Mouse (Mus musculus): ENCODE data around the gene Thsd7b.
"Not testable (repeated sequence)": the region's sequence is repeated elsewhere in the genome, so short reads cannot be mapped to it uniquely, and the experiment has no call there.

The Thsd7b gene

DNA sequence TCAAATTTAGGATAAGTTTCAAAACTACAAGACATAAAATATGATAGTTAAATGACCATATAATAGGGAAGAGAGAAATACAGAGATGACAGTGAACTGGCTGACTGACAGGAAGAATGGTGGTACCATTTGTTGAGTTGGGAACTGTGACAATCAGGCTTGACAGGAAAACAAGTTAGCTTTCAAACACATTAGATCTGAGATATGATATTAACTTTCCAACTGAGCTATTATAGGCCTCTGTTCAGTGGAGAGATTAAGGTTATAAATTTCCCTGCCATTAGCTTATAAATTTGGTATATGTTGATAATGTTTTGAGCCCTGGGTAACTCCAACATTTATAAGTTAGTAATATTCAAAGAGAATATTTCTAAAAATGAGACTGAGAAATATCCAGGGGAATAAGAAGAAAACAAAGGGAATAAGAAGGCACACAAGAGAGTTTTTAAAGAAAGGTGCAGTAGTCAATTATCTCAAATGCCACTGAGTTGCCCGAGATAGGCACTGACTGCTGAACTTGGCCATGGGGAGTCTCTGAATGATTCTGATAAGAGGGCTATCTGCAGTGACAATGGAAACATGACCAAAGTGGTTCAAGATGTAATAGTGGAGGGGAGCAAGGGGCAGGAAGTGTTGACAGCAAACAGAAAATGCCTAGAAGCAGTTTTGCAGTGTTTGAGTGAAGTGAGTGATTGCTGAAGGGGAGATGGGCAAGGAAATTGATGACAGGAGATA, 839.6 kb downstream of the Thsd7b start:
- peak; percentile 72 for DNase-seq (ENCODE audit: low read depth)

DNA sequence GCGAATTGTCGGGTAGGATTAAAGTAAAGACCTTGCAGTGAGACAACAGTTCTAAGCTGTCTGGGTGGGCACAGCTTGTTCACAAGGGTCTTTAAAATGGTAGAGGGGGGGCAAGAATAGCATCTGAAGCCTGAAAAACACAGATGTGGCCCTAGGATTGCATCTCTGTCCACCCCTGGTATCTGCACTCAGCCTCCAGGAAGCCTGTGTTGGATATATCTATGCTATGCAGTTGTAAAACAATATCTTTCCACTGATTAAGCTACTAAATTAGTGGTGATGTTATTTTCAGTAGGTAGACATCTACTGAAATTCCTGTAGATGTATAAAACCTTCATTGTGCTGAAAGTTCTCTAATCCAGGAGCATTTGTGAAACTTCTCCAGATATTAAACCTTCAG, 840.4 kb downstream of the Thsd7b start:
- peak; percentile 19 for DNase-seq (ENCODE audit: low read depth)

DNA sequence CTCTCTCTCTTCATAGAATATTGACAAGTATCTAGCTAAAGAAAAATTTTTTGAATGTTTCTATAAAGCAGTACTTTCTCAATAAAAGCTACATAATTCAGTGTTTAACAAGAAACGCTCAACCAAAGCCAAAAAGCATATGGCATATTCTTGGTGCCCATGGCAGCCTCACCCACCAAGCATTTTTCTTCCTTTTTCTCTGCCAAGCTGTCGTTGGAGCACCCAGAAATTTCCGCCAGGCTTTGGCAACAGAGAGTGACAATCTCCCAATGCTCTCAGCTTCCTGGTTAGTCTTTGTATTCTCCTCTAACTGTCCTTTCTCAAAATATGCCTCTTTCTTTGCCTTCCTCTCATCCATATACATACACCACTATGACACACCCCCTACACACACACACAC, 857.8 kb downstream of the Thsd7b start:
- DNase-seq (ENCODE audit: low read depth): no peak

DNA sequence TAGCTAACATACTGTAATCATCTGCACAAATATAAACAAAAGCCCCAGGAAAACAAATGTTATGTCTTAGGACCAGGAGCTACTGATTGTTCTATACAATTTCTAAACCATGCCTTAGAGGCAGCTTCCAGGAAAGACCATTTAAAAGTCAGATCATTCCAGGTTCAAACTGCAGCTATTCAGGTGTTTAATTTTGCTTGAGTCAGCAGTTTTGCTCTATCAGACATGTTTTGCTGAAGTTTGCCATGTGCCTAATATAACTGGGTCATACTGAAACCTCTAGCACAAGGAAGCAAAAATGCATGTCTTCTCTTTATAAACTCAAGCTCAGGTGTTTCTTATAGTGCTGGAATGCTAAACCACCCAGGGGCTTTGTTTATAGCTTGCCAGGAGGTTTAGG, 893.1 kb downstream of the Thsd7b start:
- DNase-seq (ENCODE audit: low read depth): no peak

DNA sequence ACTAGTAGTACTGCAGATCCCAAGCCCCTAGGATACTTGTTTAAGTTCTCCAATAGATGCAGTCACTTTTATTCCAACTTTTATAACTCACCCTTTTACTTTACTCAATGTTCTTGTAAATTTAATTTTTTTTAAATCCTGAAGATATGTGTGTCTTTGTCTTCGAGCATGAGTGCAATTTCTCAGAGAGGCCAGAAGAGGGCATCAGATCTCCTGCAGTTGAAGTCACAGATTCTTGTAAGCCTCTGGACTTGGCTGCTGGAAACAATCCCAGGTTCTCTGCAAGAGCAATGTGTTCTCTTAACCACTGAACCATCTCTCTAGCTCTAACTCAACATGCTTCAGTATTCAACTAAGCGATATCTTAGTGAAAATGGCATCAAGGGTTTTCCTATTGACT, 894.2 kb downstream of the Thsd7b start:
- peak; percentile 15 for DNase-seq (ENCODE audit: low read depth)

- DNase-seq (ENCODE audit: low read depth): no peak
Observed at GRCm38 (mm10) chr1:130169875-130170274, 896.8 kb downstream of the Thsd7b start.

GRCm38 (mm10) chr1:130170290-130170689, 897.2 kb downstream of the Thsd7b start:
- no peak for DNase-seq (ENCODE audit: low read depth)

GRCm38 (mm10) chr1:130186836-130187235, 913.7 kb downstream of the Thsd7b start:
- DNase-seq (ENCODE audit: low read depth): not testable (repeated sequence)

DNA sequence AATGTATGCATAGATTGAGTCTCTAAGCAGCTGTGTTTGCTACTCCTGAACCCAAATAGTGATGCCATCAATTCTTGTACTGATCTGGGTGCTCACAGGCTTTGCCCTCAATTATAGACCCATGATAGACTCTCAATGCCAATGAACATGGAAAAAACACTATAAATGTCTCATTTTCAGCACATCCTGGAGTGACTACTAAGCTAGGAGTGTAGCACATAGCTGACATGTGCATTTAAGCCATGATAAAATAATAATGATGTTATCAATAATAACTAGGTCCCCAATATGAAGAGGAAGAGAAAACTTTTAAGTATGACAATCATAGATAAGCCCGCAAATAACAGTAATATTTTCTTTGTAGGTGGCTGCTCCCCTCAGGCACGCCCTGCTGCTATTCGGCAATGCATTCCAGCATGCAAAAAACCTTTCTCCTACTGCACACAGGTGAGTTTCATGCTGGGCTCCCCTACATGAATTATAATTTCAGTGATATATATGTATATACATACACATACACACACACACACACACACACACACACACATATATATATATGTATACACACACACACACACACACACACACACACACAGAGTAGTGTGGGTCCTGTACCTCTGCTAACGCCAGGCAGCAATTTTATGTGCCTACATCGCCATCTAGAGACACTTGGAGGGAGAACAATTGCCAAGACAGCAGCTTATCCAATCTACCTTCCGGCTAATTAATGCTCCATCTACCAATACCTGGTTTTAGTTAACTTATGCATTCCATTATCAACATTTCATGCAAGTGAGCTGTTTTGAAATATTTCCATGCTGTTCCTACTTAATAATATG, 919.3 kb downstream of the Thsd7b start:
- peak; percentile 50 for DNase-seq (ENCODE audit: low read depth)

DNA sequence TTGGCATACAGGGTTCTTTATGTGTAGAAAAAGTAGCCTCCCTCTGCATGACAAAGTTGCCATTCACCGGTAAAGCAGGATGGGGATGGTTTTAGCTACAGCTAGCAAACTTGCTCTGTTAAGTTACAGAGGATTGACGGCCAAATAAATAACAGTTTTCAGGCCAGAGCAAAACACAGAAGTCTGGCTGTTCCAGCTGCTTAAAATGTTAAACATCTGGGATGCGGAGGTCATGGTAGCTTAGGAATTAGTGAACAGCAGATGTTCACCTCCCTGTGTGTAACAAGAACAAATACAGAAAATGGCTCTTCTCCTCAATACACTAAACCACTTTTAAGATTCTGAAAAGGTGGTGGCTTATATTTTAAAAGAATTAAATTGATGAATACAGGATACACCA, 944.3 kb downstream of the Thsd7b start:
- DNase-seq (ENCODE audit: low read depth): no peak

DNA sequence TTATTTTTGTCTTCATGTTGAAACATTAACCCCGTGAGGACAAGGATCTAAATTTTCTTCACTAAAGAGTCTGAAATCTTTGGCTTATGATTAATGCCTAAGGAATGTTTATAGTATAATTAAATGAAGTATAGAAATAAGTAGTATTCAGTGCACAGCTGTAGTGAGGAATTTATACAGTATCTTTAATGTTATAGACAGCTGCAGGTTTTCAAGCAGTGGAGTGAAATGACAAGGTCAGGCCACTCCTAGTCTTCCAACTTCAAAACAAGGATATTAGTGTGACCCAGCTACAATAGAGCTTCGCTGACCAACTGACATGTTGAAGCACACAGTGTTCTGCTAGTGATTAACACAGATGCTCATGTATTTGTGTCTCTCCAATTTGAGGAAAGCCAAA, 949.8 kb downstream of the Thsd7b start:
- DNase-seq (ENCODE audit: low read depth): no peak

DNA sequence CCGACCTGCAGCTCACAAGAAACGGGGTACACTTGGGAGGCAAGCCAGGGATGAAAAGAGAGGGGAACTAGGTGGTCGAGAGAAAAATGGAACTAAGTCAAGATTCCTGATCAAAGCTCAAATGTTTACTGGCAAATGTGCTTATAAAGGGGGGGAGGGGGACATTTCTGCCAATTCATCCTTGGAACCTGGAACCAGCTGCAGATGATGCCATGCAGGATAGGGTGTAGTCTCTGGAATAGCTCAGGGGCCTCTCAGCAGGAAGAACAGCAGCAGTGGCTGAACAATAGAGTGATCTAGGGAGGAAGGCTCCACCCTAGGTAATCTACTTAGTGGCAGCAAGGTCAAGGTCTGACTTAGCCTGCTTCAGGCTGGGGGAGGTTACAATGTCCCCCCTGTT, 972.5 kb downstream of the Thsd7b start:
- no peak for DNase-seq (ENCODE audit: low read depth)

GRCm38 (mm10) chr1:130246264-130246663, 973.2 kb downstream of the Thsd7b start:
- DNase-seq (ENCODE audit: low read depth): not testable (repeated sequence)

GRCm38 (mm10) chr1:130246930-130247329, 973.8 kb downstream of the Thsd7b start:
- not testable (repeated sequence) for DNase-seq (ENCODE audit: low read depth)

- DNase-seq (ENCODE audit: low read depth): no peak
Observed at GRCm38 (mm10) chr1:130262046-130262445, 988.9 kb downstream of the Thsd7b start.

Measured in c-Kit-positive CD71-positive TER-119-negative erythroid progenitor cells, embryonic 14.5 days (primary cell).